8 mouse cellular contexts compared by ENCODE assay signal in genomic region chr10:128081807-128082476, GRCm38 (mm10). TPM values are rescaled to one million over a fixed set of nuclear protein-coding genes. Genes with fewer than 3 reads are reported as not detected.
DNase-seq lines count a peak whose midpoint lies in the region; ATAC-seq and TF ChIP-seq lines count a peak whose summit lies in the region.

No protein-coding gene starts in this region.

- peak overlapping the region; percentile 93 for H3K27ac ChIP-seq in kidney, embryonic 15.5 days
- H3K27ac ChIP-seq in hindbrain, postnatal 0 days: peak overlapping the region; percentile 89
- H3K27ac ChIP-seq in neural tube, embryonic 12.5 days: no peak overlapping the region

- peaks cover 41% of the 10 kb centered on the region for H3K36me3 ChIP-seq in kidney, embryonic 15.5 days
- H3K36me3 ChIP-seq in hindbrain, postnatal 0 days (ENCODE audit: insufficient read depth, low read length): peaks cover 26% of the 10 kb centered on the region
- peaks cover 34% of the 10 kb centered on the region for H3K36me3 ChIP-seq in neural tube, embryonic 12.5 days

- DNase-seq in kidney, adult 8-10 months: no peak
- no peak for DNase-seq in hindbrain, postnatal 0 days (ENCODE audit: low spot score)
- no peak for DNase-seq in layer of hippocampus, adult 8-10 months (ENCODE audit: low spot score in 2 of 2)
- no peak for DNase-seq in thymus, postnatal 10 days (ENCODE audit: low spot score in 2 of 2)
- no peak for DNase-seq in adrenal gland, adult (ENCODE audit: inconsistent age in 2 of 2, low spot score in 1 of 2)

- peak overlapping the region; percentile 65 for H3K9ac ChIP-seq in kidney, embryonic 15.5 days
- H3K9ac ChIP-seq in hindbrain, postnatal 0 days (replicated peaks; ENCODE audit: low read length): peak overlapping the region; percentile 78
- H3K9ac ChIP-seq in neural tube, embryonic 12.5 days: peak overlapping the region; percentile 61; the same call in 1 of the 2 replicates

- H3K27me3 ChIP-seq in kidney, embryonic 15.5 days: no peaks in the 10 kb centered on the region
- H3K27me3 ChIP-seq in hindbrain, postnatal 0 days (ENCODE audit: insufficient read depth, low read length): no peaks in the 10 kb centered on the region
- H3K27me3 ChIP-seq in neural tube, embryonic 12.5 days (replicated peaks): no peaks in the 10 kb centered on the region

- peak overlapping the region; percentile 98 for H3K4me3 ChIP-seq in kidney, embryonic 15.5 days (replicated peaks)
- peak overlapping the region; percentile 98 for H3K4me3 ChIP-seq in hindbrain, postnatal 0 days (ENCODE audit: low read length)
- peak overlapping the region; percentile 52; the same call in 1 of the 2 replicates for H3K4me3 ChIP-seq in neural tube, embryonic 12.5 days

- TF ChIP-seq CTCF in hindbrain, postnatal 0 days (IDR thresholded peaks at IDR 0.05; ENCODE audit: low read depth): no peak

- peak overlapping the region; percentile 61 for H3K4me2 ChIP-seq in kidney, embryonic 15.5 days
- peak overlapping the region; percentile 86 for H3K4me2 ChIP-seq in hindbrain, postnatal 0 days (ENCODE audit: low read depth, low read length)
- peak overlapping the region; percentile 67 for H3K4me2 ChIP-seq in neural tube, embryonic 12.5 days (replicated peaks)

- peaks cover 30% of the 10 kb centered on the region for H3K4me1 ChIP-seq in kidney, embryonic 15.5 days
- peaks cover 8% of the 10 kb centered on the region; the same call in 1 of the 2 replicates for H3K4me1 ChIP-seq in hindbrain, postnatal 0 days (ENCODE audit: insufficient read depth, low read length)
- H3K4me1 ChIP-seq in neural tube, embryonic 12.5 days: peaks cover 11% of the 10 kb centered on the region

- WGBS in kidney, embryonic 15.5 days: 55% methylated on average over 6 of the region's 6 CpGs
- 65% methylated on average over 6 of the region's 6 CpGs for WGBS in hindbrain, postnatal 0 days
- WGBS in neural tube, embryonic 12.5 days: 72% methylated on average over 6 of the region's 6 CpGs

- H3K9me3 ChIP-seq in kidney, embryonic 15.5 days (replicated peaks): no peaks in the 10 kb centered on the region
- no peaks in the 10 kb centered on the region for H3K9me3 ChIP-seq in hindbrain, postnatal 0 days (ENCODE audit: low read length)
- H3K9me3 ChIP-seq in neural tube, embryonic 12.5 days: no peaks in the 10 kb centered on the region

- ATAC-seq in kidney, embryonic 15.5 days (replicated peaks; ENCODE audit: low FRiP score): no peak
- ATAC-seq in common myeloid progenitor, adult 5-6 weeks (replicated peaks; ENCODE audit: low read depth, poor library complexity, severe bottlenecking): 0 out of 2 replicates have a peak, but pooled peaks have one; percentile 4
- no peak for ATAC-seq in hindbrain, postnatal 0 days
- no peak for ATAC-seq in neural tube, embryonic 12.5 days (ENCODE audit: low FRiP score, low read depth)

RNA-seq across cellular contexts. Expression of gene Atp5b, which starts 1.1 kb away (rescaled TPM):
- 2,850 and 2,855 TPM in 2 replicates for polyA plus RNA-seq in kidney, embryonic 15.5 days (2015; fragmentation: Nextera tagmentation; extraction: Ambion mirVana)
- 2,255 and 2,427 TPM in 2 replicates for total RNA-seq in common myeloid progenitor, adult 5-6 weeks (2017)
- 6,623 and 6,768 TPM in 2 replicates for total RNA-seq in hindbrain, postnatal 0 days (2014; rRNA removed)
- 2,401 and 2,438 TPM in 2 replicates for polyA plus RNA-seq in hindbrain, postnatal 0 days (2015; fragmentation: Nextera tagmentation; extraction: Ambion mirVana)
- polyA plus RNA-seq in neural tube, embryonic 12.5 days (2016; fragmentation: Nextera tagmentation; extraction: Ambion mirVana): 2,084 and 2,133 TPM in 2 replicates
- total RNA-seq in layer of hippocampus, adult 8-10 months (2022): 1,000 to 10,000 TPM; 1,554 to 1,727 (median 1,622) TPM

RNA-seq across cellular contexts. Expression of gene Baz2a, which starts 9.4 kb away (rescaled TPM):
- 12.7 and 14.2 TPM in 2 replicates for polyA plus RNA-seq in kidney, embryonic 15.5 days (2015; fragmentation: Nextera tagmentation; extraction: Ambion mirVana)
- 14.4 and 23.1 TPM in 2 replicates for total RNA-seq in common myeloid progenitor, adult 5-6 weeks (2017)
- 14.3 and 15.0 TPM in 2 replicates for total RNA-seq in hindbrain, postnatal 0 days (2014; rRNA removed)
- polyA plus RNA-seq in hindbrain, postnatal 0 days (2015; fragmentation: Nextera tagmentation; extraction: Ambion mirVana): 10.2 and 10.6 TPM in 2 replicates
- 12.2 and 14.9 TPM in 2 replicates for polyA plus RNA-seq in neural tube, embryonic 12.5 days (2016; fragmentation: Nextera tagmentation; extraction: Ambion mirVana)
- 10 to 100 TPM; 38.8 to 50.0 (median 46.3) TPM for total RNA-seq in layer of hippocampus, adult 8-10 months (2022)

RNA-seq across cellular contexts. Expression of gene Ptges3, which starts 23.2 kb away (rescaled TPM):
- polyA plus RNA-seq in kidney, embryonic 15.5 days (2015; fragmentation: Nextera tagmentation; extraction: Ambion mirVana): 493 and 571 TPM in 2 replicates
- total RNA-seq in common myeloid progenitor, adult 5-6 weeks (2017): 326 and 357 TPM in 2 replicates
- total RNA-seq in hindbrain, postnatal 0 days (2014; rRNA removed): 81.6 and 87.7 TPM in 2 replicates
- polyA plus RNA-seq in hindbrain, postnatal 0 days (2015; fragmentation: Nextera tagmentation; extraction: Ambion mirVana): 417 and 428 TPM in 2 replicates
- polyA plus RNA-seq in neural tube, embryonic 12.5 days (2016; fragmentation: Nextera tagmentation; extraction: Ambion mirVana): 461 and 507 TPM in 2 replicates
- 100 to 1,000 TPM; 128 to 136 (median 133) TPM for total RNA-seq in layer of hippocampus, adult 8-10 months (2022)

RNA-seq across cellular contexts. Expression of gene Naca, which starts 46.6 kb away (rescaled TPM):
- polyA plus RNA-seq in kidney, embryonic 15.5 days (2015; fragmentation: Nextera tagmentation; extraction: Ambion mirVana): 838 and 886 TPM in 2 replicates
- total RNA-seq in common myeloid progenitor, adult 5-6 weeks (2017): 2,465 and 2,478 TPM in 2 replicates
- 295 and 315 TPM in 2 replicates for total RNA-seq in hindbrain, postnatal 0 days (2014; rRNA removed)
- 450 and 463 TPM in 2 replicates for polyA plus RNA-seq in hindbrain, postnatal 0 days (2015; fragmentation: Nextera tagmentation; extraction: Ambion mirVana)
- polyA plus RNA-seq in neural tube, embryonic 12.5 days (2016; fragmentation: Nextera tagmentation; extraction: Ambion mirVana): 668 and 670 TPM in 2 replicates
- 100 to 1,000 TPM; 310 to 353 (median 340) TPM for total RNA-seq in layer of hippocampus, adult 8-10 months (2022)
